Mouse (Mus musculus) thymus, adult 18-20 months (tissue): ENCODE data around the gene Lhfp.
"Not testable (repeated sequence)": the region's sequence is repeated elsewhere in the genome, so short reads cannot be mapped to it uniquely, and the experiment has no call there.

Experiments used
- DNase-seq, 2 experiments: peaks; one replicate each; pipeline ENCODE4 v3.0.0; 2022; ENCODE audit warnings: mixed read lengths in 2 of 2

The Lhfp gene

DNA sequence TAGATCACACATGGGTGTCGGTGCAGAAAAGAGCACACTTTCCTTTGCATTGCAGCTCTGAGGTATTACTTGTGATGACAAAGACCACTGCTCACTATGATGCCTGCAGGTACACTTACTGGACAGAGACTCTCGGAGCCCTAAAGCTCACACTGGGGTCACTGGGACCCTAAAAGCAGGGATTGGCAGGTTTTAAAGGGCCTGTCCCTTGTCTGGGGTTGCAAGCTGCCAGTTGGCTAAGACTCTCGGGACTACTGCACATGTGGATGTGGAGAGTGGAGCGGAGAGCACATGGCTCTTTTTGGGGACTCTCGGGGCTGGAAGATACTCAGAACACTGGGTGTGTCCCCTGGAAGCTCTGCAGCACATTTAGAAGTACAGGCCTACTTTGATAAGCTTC is 182.8 kb downstream of the Lhfp start:
- DNase-seq: no peak

- DNase-seq: no peak
Measured at GRCm38 (mm10) chr3:53225774-53226173, 184.4 kb downstream of the Lhfp start.

DNA sequence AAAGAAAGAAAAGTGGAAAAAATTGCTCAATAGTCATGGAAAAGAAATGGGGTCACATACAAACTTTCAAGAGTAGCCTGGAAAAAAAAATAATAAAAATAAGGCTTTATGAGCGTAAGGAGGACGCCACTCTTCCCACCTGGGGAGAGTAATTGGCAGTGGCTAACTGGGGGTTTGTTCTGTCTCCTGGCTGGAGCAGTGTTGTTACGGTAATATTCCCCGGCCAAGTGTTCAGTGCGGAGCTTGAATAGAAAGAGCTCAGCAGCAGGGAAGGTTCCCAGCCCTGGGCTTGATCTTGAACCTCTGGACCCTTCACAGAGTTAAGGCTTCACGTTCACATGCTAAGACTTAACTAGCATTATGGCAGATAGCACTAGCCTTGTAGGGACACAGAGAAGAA is 184.9 kb downstream of the Lhfp start:
- DNase-seq: no peak

DNA sequence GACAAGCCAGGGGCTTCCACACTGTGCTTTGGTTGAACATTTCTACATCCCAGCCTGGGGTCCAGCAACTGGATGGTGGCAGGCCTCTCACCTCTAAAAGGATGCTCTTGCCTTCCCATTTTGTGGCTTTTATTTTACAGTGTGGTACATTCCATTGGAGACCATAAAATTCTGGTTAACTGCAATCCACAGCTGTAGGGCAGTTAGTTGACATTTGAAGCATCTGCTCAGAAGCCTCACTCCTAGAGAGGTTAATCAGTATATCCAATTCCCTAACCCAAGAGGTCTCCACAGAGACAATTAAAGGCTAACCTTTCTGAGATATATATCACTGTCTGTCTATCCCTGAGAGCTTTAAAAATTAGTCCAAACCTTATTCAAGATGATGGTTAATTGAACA is 186.5 kb downstream of the Lhfp start:
- no peak for DNase-seq

- DNase-seq: no peak
Measured at GRCm38 (mm10) chr3:53230562-53230961, 189.2 kb downstream of the Lhfp start.

DNA sequence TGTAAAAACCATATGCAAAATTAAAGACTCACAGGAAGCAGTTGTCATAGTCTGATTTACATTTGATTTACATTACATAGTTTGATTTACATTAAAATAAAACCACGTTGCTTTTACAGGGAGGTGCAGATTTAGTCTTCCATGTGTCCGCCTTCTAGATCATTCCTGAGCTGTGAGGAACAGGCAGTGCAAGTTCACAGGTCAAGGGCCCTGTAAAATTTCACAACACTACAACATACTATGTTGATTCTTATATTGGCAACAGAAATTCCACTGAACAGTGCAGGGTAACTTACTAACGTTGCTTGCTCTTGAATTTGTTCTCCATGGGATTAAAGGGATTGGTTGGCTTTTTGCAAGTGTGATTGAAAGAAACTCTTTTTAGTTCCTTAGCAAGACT is 189.8 kb downstream of the Lhfp start:
- no peak for DNase-seq

DNA sequence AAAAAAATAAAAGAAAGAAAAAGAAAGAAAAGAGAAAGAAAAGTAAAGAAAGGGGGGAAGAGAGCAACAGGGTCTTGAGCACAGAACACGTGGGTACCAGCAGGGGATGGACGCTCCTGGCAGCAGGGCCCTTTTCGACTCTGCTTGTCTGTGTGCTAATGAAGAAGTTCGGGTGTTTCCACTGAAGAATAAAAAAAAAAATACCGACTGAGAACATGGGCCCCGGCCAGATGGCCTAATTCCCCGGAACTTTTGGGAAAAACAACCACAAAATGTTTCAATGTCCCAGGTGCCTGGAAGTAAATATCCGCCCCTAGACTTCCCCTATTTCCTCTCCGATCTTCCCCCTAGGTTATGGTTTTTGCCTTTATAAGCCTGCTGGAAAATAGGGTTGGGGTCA is 191.1 kb downstream of the Lhfp start:
- not testable (repeated sequence) for DNase-seq

DNA sequence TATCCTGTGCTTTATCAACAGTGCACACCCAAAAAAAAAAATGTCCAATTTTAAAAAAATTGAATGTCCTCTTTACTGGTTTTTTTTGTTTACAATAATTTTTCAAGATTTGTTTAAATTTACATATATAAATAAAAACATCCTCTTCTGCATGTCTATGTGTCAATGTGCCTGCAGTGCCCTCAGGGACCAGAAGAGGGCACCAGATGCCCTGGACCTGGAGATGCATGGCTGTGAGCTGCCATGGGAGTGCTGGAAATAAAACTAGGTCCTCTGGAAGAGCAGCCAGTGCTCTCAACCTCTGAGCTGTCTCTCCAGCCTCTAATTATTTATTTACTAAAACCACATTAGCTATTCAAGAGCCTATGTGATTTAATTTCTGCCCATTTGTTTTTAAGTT is 193.4 kb downstream of the Lhfp start:
- no peak for DNase-seq

GRCm38 (mm10) chr3:53236471-53236870 is 195.1 kb downstream of the Lhfp start:
- no peak for DNase-seq

GRCm38 (mm10) chr3:53240150-53240549 is 198.8 kb downstream of the Lhfp start:
- no peak for DNase-seq

DNA sequence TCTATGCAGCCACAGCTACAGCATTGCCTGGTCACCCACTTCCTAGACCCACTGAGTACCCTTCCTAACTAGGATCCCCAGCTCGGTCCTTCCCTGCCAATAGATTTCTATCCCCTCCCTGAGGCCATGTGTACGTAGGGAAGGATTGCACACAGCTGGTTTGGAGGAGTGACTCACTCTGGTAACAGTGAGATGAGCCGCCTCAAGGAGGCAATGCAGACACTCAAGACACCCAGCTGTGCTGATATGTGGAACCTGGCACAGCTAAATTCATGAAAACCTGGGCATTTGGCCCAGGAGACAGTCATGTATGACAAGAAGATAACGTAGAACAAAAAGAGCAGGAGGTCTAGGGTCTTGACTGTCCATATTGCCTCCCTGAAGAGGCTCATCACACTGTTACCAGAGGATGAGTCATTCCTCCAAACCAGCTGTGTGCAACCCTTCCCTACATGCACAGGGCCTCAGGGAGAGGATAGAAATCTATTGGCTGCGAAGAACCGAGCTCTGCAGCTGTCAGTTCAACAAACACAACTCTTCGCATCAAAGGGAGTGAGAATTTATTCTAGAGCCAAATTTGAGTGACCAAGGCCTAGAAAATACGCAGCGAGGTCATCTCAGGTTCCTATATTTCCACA is 204.4 kb downstream of the Lhfp start:
- no peak for DNase-seq

DNA sequence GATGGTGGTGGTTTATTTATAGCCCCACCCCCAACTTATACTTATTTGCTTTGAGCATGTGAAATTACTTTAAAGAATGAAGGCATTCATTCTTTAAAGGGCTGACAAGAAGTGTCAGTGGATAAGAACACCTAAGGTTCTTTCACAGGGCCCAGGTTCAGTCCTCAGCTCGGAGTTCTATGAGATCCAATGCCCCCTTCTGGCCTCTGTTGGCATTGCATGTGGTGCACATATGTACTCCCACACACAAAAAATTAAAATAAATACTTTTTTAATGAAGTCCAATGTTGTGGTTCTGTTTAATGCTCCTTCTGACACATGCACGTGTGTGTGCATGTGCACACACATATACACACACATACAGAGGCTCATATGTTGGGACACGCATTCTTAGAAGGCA is 205.8 kb downstream of the Lhfp start:
- DNase-seq: no peak

- DNase-seq: no peak
Measured at GRCm38 (mm10) chr3:53248158-53248874, 207.0 kb downstream of the Lhfp start.

- DNase-seq: no peak
Measured at GRCm38 (mm10) chr3:53252556-53252955, 211.2 kb downstream of the Lhfp start.

- no peak for DNase-seq
Measured at GRCm38 (mm10) chr3:53253223-53253832, 212.0 kb downstream of the Lhfp start.

GRCm38 (mm10) chr3:53258657-53259158 is 217.4 kb downstream of the Lhfp start:
- no peak for DNase-seq

DNA sequence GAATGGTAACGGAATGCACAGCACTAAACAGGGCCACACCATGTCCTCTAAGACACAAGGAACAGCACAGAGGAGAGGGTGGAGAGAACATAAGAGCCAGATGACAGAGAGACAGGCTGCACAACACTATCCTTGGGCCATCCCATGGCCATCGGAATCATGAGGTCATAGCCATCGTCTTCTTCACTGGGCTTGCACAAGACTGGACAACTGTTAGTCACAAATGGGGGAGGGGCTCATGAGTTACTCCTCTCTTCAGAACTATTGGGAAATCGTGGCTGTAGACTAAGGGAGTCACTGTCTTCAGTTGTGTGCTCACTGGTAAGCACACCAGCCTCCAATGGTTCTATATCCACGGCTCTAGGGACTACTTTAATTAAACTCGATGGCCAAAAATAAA is 224.8 kb downstream of the Lhfp start:
- no peak for DNase-seq

GRCm38 (mm10) chr3:53267046-53267445 is 225.7 kb downstream of the Lhfp start:
- no peak for DNase-seq

DNA sequence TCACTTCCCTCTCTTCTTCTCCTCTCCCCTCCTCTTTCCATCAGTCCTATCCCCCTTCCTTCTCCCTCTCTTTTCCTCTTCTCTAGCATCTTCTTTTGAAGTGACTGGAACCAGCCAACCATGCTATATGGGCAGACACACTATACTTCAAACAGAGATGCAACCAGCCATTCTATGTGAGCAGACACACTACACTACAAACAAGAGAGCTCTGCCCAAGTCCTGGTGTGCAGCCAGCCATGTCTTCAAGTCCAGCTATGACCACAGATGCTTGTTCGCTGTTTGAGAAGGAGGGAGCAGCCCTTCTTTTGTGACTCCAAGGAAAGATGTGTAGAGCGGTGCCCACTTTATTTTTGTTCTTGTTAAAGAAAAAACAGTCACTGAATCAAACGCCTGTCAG is 231.9 kb downstream of the Lhfp start:
- DNase-seq: no peak

DNA sequence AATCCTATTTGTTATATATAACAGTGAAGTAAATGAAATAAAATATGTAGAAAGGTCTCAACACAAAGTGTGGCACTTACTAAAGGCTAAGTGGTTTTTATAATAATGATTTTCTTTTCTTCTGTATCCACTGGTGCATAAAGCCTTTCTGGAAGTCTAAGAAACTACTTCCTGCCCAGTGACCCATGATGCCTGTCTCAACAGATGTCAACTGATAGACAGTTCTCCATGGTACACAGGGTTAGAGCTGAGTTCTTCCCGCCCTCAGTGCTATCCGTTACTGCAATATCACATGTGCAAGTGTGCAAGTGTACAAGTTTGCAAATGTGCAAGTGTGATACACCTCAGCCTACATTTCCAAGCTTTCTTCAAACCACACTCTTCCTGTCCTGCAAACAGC is 236.7 kb downstream of the Lhfp start:
- DNase-seq: no peak

GRCm38 (mm10) chr3:53282005-53282404 is 240.7 kb downstream of the Lhfp start:
- not testable (repeated sequence) for DNase-seq

GRCm38 (mm10) chr3:53284023-53284422 is 242.7 kb downstream of the Lhfp start:
- DNase-seq: no peak

DNA sequence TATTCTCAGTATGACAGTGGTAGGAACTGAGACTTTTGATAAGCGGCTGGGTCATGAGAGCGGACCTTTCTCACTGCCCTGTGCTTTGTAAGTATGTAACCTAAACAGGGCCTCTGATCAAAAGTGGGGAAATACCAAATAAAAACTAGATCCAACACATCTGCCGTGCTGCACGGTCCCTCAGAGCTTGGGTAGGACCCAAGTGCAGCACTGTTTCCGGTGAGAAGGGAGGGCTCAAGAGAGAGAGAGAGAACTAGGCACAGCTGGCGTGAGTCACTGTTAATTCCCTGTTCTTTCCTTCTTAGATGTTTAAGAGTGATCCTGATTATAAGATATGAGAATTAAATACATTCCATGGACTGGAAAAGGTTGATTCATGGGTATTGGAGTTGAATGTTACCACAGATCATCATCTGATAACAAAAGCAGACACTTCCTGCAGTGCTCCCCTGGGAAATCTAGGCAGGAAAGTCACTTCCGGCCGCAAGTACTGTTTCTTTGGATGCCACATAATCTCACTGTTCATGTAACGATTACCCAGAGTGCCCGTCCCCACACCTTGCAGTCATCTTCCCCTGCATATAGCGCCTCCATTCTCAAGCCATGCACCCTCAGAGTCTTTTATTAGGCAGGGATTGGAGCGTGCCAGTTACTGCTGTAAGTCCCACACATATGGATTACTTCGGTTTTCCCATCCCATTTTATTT is 243.3 kb downstream of the Lhfp start:
- DNase-seq: no peak

DNA sequence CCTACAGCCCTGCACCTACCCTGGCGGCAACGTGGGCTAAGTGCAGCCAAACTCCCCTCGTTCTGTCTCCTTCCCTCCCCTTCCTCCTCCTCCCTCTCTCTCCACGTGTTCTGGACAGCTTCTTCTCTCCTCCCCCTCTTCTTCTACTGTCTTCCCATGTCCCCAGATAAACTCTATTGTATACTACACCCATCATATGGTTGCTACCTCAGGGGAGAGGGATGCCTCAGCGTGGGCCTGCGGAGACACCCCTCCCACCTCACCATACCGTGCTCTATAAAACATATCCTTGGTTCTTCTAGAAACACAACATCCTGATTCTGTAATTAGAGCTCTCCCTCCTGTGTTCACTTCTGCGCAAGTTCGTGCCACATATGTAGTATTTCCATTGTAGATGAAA is 247.3 kb downstream of the Lhfp start:
- no peak for DNase-seq
